Mouse (Mus musculus): ENCODE results near the gene Spg7.

DNA sequence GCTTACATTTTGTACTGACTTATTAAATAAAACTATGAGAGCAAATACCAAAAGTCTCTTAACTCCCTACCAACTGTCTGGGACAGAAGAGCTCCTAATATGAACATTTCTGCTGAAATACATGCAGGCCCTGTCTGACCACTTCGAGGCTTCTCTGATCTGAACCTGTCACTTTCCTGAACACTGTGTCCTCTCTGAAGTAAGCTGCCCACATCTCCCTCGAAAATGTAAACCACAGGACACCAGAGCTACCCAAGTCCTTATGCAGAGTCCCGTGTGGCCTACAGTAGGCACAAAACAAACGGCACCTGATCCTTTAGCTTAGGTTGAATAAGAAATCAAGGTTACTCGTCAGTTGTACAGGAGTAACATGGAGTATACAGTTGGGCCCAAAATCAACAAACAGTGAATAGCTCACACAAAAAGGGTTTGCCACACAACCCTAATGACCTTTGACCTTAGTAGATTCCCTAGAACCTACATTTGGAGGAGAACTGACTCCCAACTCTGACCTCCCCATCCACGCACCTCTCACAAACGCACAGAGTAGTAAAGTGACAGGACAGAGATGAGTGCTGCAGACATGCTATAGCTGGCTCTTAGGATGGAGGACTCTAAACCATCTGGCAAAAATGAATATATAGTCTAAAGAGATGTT lies 31.3 kb upstream of the Spg7 start:
- TF ChIP-seq CTCF (IDR thresholded peaks at IDR 0.05; ENCODE audit: extremely low read depth, insufficient read depth, low read length) = no peak
- no peak for TF ChIP-seq POLR2A (IDR thresholded peaks at IDR 0.05; ENCODE audit: extremely low read depth, insufficient read depth, low read length)
